Mouse (Mus musculus) adrenal gland, postnatal 4 days (tissue): ENCODE measurements around the gene Calm2. TPM values are rescaled to one million over a fixed set of nuclear protein-coding genes. Genes with fewer than 3 reads are reported as not detected.

Experiments
- DNase-seq, 2 experiments: peaks; one replicate each; pipeline ENCODE4 v3.0.0; 2021 to 2022; ENCODE audit warnings: low spot score in 2 of 2, mixed read lengths in 2 of 2
- total RNA-seq, 2 experiments: library from RNA; stranded (reverse); gene quantifications; 2 replicates each; pipeline ENCODE4 v1.2.3; 2021

Gene Calm2
- total RNA-seq, 2 experiments from 2014 or later, result 558 to 566 TPM

GRCm38 (mm10) chr17:87459750-87460668 lies 13.3 kb upstream of the Calm2 start:
- DNase-seq, result no peak

- DNase-seq, result peak in 1 of 2 experiments; percentile 30
These were observed 12.4 kb upstream of the Calm2 start for GRCm38 (mm10) chr17:87458911-87459749.

GRCm38 (mm10) chr17:87457961-87458360 lies 11.2 kb upstream of the Calm2 start:
- no peak for DNase-seq

GRCm38 (mm10) chr17:87454121-87454520 lies 7.4 kb upstream of the Calm2 start:
- no peak for DNase-seq

GRCm38 (mm10) chr17:87453336-87453735 lies 6.6 kb upstream of the Calm2 start:
- no peak for DNase-seq

- no peak for DNase-seq
These were observed 2.1 kb upstream of the Calm2 start for GRCm38 (mm10) chr17:87448881-87449280.

GRCm38 (mm10) chr17:87448339-87448738 lies 1.6 kb upstream of the Calm2 start:
- no peak for DNase-seq

GRCm38 (mm10) chr17:87447612-87448200 lies 971 bp upstream of the Calm2 start:
- no peak for DNase-seq

- peak in 1 of 2 experiments; percentile 36 for DNase-seq
These were observed 593 bp downstream of the Calm2 start for GRCm38 (mm10) chr17:87445917-87446766.

- no peak for DNase-seq
These were observed 1.3 kb downstream of the Calm2 start for GRCm38 (mm10) chr17:87445337-87445916.

GRCm38 (mm10) chr17:87444763-87445162 lies 2.0 kb downstream of the Calm2 start:
- DNase-seq, result no peak

GRCm38 (mm10) chr17:87441537-87441936 lies 5.2 kb downstream of the Calm2 start:
- DNase-seq, result no peak

- DNase-seq, result no peak
These were observed 7.3 kb downstream of the Calm2 start for GRCm38 (mm10) chr17:87439441-87439840.

- no peak for DNase-seq
These were observed 12.8 kb downstream of the Calm2 start for GRCm38 (mm10) chr17:87433929-87434328.

- no peak for DNase-seq
These were observed 14.0 kb downstream of the Calm2 start for GRCm38 (mm10) chr17:87432743-87433142.

- no peak for DNase-seq
These were observed 14.4 kb downstream of the Calm2 start for GRCm38 (mm10) chr17:87432314-87432713.

- no peak for DNase-seq
These were observed 17.3 kb downstream of the Calm2 start for GRCm38 (mm10) chr17:87429431-87429830.

GRCm38 (mm10) chr17:87427511-87427910 lies 19.2 kb downstream of the Calm2 start, which contains the start of gene Stpg4:
Stpg4 (minus strand) TSS chr17:87427741.
- no peak for DNase-seq

GRCm38 (mm10) chr17:87418082-87418481 lies 28.7 kb downstream of the Calm2 start:
- DNase-seq, result no peak

GRCm38 (mm10) chr17:87406646-87407045 lies 40.1 kb downstream of the Calm2 start:
- no peak for DNase-seq
